Mouse (Mus musculus) limb, embryonic 14.5 days (tissue): ENCODE measurements at regions not wholly inside any gene's neighbourhood (a gene's known extent, or its start where the extent isn't known, plus 50 kb on each side); places are given as distances from the start of the nearest gene placed in this dataset.

ENCODE experiments used
- ATAC-seq: fragments of 200-750 bp; cut with Nextera tagmentation; 2 replicates; pipeline ENCODE4 v1.8.0; 2017; ENCODE audit warnings: low read depth, moderate number of reproducible peaks, moderate TSS enrichment; ENCODE audit not compliant: low FRiP score
- DNase-seq: peaks from one replicate; pipeline ENCODE4 v3.0.0-alpha.2; 2015; ENCODE audit warnings: low spot score
- H3K27ac ChIP-seq: fragments of 300-500 bp; sonication (generic); replicated peaks from 2 replicates; pipeline ENCODE4 v1.5.1; 2014; ENCODE audit warnings: low read depth, mild to moderate bottlenecking, low read length, moderate library complexity, mixed read lengths
- H3K27me3 ChIP-seq: fragments of 300-500 bp; sonication (generic); 2 replicates; pipeline ENCODE4 v1.6.1; 2014; ENCODE audit warnings: low read length, mixed read lengths; ENCODE audit not compliant: control insufficient read depth, insufficient read depth
- H3K36me3 ChIP-seq: fragments of 300-500 bp; sonication (generic); 2 replicates; pipeline ENCODE4 v1.6.1; 2014; ENCODE audit warnings: mild to moderate bottlenecking, low read length, moderate library complexity, mixed read lengths; ENCODE audit not compliant: control insufficient read depth, insufficient read depth
- H3K4me1 ChIP-seq: fragments of 300-500 bp; sonication (generic); 2 replicates; pipeline ENCODE4 v1.6.1; 2014; ENCODE audit warnings: antibody characterized with exemption, low read length, mixed read lengths; ENCODE audit not compliant: control insufficient read depth, insufficient read depth
- H3K4me2 ChIP-seq: fragments of 300-500 bp; sonication (generic); replicated peaks from 2 replicates; pipeline ENCODE4 v1.6.1; 2014; ENCODE audit warnings: low read depth, mild to moderate bottlenecking, low read length, moderate library complexity; ENCODE audit not compliant: severe bottlenecking
- H3K4me3 ChIP-seq: fragments of 300-500 bp; sonication (generic); replicated peaks from 2 replicates; pipeline ENCODE4 v1.5.1; 2014; ENCODE audit warnings: low read length
- H3K9ac ChIP-seq: fragments of 300-500 bp; sonication (generic); 2 replicates; pipeline ENCODE4 v1.6.1; 2014; ENCODE audit warnings: mild to moderate bottlenecking, low read depth, low read length, moderate library complexity; ENCODE audit not compliant: severe bottlenecking
- H3K9me3 ChIP-seq: fragments of 300-500 bp; sonication (generic); 2 replicates; pipeline ENCODE4 v1.6.1; 2016; ENCODE audit warnings: low read length; ENCODE audit not compliant: control insufficient read depth
- POLR2A ChIP-seq: fragments of 200-500 bp; IDR thresholded peaks from 2 replicates; pipeline ENCODE4 v1.8.0; 2012; ENCODE audit warnings: inconsistent platforms, mild to moderate bottlenecking, moderate library complexity, borderline replicate concordance; ENCODE audit not compliant: insufficient read depth, insufficient read length; ENCODE audit errors: extremely low read depth
- WGBS: fragments of 180-500 bp; shearing (Covaris S2); extraction: QIAGEN DNeasy Blood & Tissue Kit; methylation state at CpG from one replicate; pipeline ENCODE4 v1.1.7; 2014; 5-methylcytosine and 5-hydroxymethylcytosine counted together

- Histone ChIP-seq H3K9me3 (no peaks in the 10 kb centered on the region), H3K36me3 (no peaks in the 10 kb centered on the region), H3K9ac (no peak overlapping the region), H3K4me3 (no peak overlapping the region), H3K27me3 (no peaks in the 10 kb centered on the region), H3K4me1 (no peaks in the 10 kb centered on the region), H3K4me2 (no peak overlapping the region), H3K27ac (no peak overlapping the region)
- no peak for TF ChIP-seq POLR2A
- no peak for ATAC-seq
- DNase-seq = no peak
- WGBS = 75% methylated on average over 11 of the region's 11 CpGs
Observed at GRCm38 (mm10) chr1:35380633-35381385, 531.0 kb downstream of the Plekhb2 start.

DNA sequence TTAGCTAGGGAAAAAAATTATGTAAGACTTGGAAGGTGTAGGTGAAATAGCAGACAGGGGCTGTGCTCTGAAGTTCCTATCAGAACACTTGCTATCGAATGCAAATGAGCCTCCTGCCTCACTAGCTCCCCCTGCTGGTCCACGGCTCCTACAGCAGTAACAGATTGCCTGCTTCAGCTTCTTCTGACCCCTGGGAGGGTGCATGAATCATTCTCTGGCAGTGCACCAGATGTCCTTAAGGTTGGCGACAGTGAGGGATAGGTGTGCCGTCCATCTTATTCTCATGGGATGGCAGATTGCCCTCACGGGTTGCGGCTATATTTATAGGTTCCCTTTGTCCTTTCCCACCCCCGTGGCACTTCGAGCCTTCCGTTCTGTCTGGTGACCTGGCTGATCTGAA is 535.7 kb downstream of the Plekhb2 start:
- no peak overlapping the region for H3K9ac ChIP-seq
- H3K27me3 ChIP-seq = no peaks in the 10 kb centered on the region
- H3K4me1 ChIP-seq = no peaks in the 10 kb centered on the region
- no peak overlapping the region for H3K4me3 ChIP-seq
- no peaks in the 10 kb centered on the region for H3K9me3 ChIP-seq
- no peaks in the 10 kb centered on the region for H3K36me3 ChIP-seq
- 33% methylated on average over 9 of the region's 9 CpGs for WGBS
- DNase-seq (peak; percentile 49), ATAC-seq (no peak)
- H3K4me2 ChIP-seq = no peak overlapping the region
- no peak overlapping the region for H3K27ac ChIP-seq
- TF ChIP-seq POLR2A = no peak

DNA sequence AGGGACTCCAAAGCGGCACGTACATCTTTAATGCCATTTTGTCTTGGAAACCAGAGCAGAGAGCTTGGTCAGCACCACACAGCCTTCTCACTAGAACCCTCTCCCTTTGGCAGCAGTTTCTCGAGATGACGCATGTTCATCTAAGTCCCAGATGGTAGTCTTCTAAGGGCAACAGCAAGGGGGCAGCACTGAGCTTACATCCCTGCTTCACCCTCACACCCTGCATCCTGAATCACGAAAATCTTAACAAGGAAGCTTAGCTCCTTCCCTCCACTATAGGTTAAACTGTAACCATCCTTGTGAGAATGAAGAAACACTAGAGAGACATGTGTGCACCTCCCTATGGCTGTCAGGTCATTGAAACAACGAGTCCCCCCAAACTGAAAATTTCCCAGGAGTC is 538.4 kb downstream of the Plekhb2 start:
- DNase-seq (peak; percentile 56), ATAC-seq (no peak)
- WGBS = 28% methylated on average over 6 of the region's 6 CpGs
- Histone ChIP-seq H3K27ac (no peak overlapping the region), H3K9ac (no peak overlapping the region), H3K36me3 (no peaks in the 10 kb centered on the region), H3K27me3 (no peaks in the 10 kb centered on the region), H3K4me1 (no peaks in the 10 kb centered on the region), H3K9me3 (no peaks in the 10 kb centered on the region), H3K4me3 (no peak overlapping the region), H3K4me2 (no peak overlapping the region)
- TF ChIP-seq POLR2A = no peak

DNA sequence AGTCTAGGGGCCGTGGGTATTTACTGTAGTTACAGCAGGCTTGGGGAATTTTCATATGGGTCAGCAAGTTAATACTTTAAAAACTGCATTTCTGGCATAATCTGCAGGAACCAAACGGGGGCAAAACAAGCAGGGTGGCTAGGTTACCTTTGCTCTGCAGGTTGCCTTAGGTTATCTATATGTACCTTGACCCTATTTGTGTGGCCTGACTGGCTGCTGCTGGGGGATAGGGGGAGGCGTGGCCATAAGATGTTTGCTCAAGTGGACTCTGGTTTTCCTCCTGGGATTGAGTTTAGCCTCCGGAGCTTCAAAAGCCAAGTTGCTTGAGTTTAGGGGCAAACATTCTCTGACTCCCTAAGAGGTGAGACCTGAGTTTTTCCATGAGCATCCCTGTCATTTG is 540.6 kb downstream of the Plekhb2 start:
- Histone ChIP-seq H3K27ac (no peak overlapping the region), H3K4me3 (no peak overlapping the region), H3K9me3 (no peaks in the 10 kb centered on the region), H3K9ac (no peak overlapping the region), H3K27me3 (no peaks in the 10 kb centered on the region), H3K4me1 (no peaks in the 10 kb centered on the region), H3K4me2 (no peak overlapping the region), H3K36me3 (no peaks in the 10 kb centered on the region)
- ATAC-seq (no peak), DNase-seq (no peak)
- TF ChIP-seq POLR2A = no peak
- WGBS = 76% methylated on average over 4 of the region's 4 CpGs

DNA sequence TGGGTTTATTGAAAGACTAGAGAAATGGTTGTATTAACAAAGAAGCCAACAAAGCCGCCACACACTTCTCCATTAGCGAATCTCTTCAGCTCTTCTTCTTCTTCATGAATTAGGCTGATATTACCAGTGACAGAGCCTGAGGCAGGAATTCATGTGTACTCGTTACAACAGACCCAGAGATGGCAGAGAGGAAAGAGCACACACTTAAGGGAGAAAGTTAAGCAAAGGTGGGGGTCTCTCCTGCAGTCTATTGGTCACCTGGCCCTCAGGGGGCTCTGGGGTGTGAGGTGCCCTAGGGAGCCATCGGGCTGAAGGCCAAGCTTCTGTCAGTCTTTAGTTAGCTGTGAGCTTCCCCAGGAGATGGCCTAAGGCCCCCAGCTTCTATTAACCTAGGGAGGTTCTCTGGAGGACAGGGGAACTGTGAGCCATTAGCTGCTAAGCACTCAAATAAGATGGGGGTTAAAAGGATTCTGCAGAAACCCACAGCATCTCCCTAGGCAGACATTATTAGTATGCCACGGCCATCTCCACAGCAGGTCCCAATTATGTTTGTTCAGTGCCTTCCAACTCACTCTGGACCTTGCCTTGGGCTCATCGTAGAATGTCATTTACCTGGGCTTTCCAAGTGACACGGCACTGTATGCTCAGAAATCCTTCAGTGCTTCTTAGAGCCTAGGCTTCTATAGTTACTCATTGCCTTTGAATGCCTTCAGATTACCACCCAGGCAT is 541.2 kb downstream of the Plekhb2 start:
- Histone ChIP-seq H3K27me3 (no peaks in the 10 kb centered on the region), H3K9me3 (no peaks in the 10 kb centered on the region), H3K9ac (no peak overlapping the region), H3K27ac (no peak overlapping the region), H3K36me3 (no peaks in the 10 kb centered on the region), H3K4me2 (no peak overlapping the region), H3K4me3 (no peak overlapping the region), H3K4me1 (no peaks in the 10 kb centered on the region)
- 78% methylated on average over 7 of the region's 7 CpGs for WGBS
- ATAC-seq (no peak), DNase-seq (no peak)
- TF ChIP-seq POLR2A = no peak
